Mouse (Mus musculus) hindbrain, embryonic 13.5 days (tissue): ENCODE data around the gene Ccnl1. TPM values are rescaled to one million over a fixed set of nuclear protein-coding genes. Genes with fewer than 3 reads are reported as not detected.

Source experiments
- ATAC-seq: fragments of 200-750 bp; cut with Nextera tagmentation; 2 replicates; pipeline ENCODE4 v1.8.0; 2017; ENCODE audit warnings: moderate TSS enrichment; ENCODE audit not compliant: low FRiP score
- H3K27ac ChIP-seq: fragments of 300-500 bp; sonication (generic); 2 replicates; pipeline ENCODE4 v1.5.1; 2015; ENCODE audit warnings: inconsistent platforms, mild to moderate bottlenecking, moderate library complexity
- H3K27me3 ChIP-seq: fragments of 300-500 bp; sonication (generic); 2 replicates; pipeline ENCODE4 v1.6.1; 2015; ENCODE audit warnings: mild to moderate bottlenecking, inconsistent platforms
- H3K36me3 ChIP-seq: fragments of 300-500 bp; sonication (generic); 2 replicates; pipeline ENCODE4 v1.6.1; 2015; ENCODE audit warnings: mild to moderate bottlenecking, inconsistent platforms
- H3K4me1 ChIP-seq: fragments of 300-500 bp; sonication (generic); replicated peaks from 2 replicates; pipeline ENCODE4 v1.6.1; 2015; ENCODE audit warnings: inconsistent platforms
- H3K4me2 ChIP-seq: fragments of 300-500 bp; sonication (generic); 2 replicates; pipeline ENCODE4 v1.6.1; 2015; ENCODE audit warnings: inconsistent platforms, mild to moderate bottlenecking, moderate library complexity
- H3K4me3 ChIP-seq: fragments of 300-500 bp; sonication (generic); 2 replicates; pipeline ENCODE4 v1.5.1; 2015; ENCODE audit warnings: mild to moderate bottlenecking, inconsistent platforms
- H3K9ac ChIP-seq: fragments of 300-500 bp; sonication (generic); 2 replicates; pipeline ENCODE4 v1.6.1; 2015; ENCODE audit warnings: mild to moderate bottlenecking, inconsistent platforms
- H3K9me3 ChIP-seq: fragments of 300-500 bp; sonication (generic); 2 replicates; pipeline ENCODE4 v1.6.1; 2016; ENCODE audit warnings: inconsistent platforms
- WGBS: fragments of 180-500 bp; shearing (Covaris S2); methylation state at CpG from one replicate; pipeline ENCODE4 v1.1.7; 2015; 5-methylcytosine and 5-hydroxymethylcytosine counted together
- polyA plus RNA-seq: library from polyadenylated mRNA; unstranded; fragments of >200 nt; fragmentation: Nextera tagmentation; extraction: Ambion mirVana; gene quantifications from 2 replicates; pipeline ENCODE4 v1.2.1, GENCODE M21; 2015

Ccnl1 gene
- polyA plus RNA-seq, 1 experiment from 2014 or later = 80.9 TPM

DNA sequence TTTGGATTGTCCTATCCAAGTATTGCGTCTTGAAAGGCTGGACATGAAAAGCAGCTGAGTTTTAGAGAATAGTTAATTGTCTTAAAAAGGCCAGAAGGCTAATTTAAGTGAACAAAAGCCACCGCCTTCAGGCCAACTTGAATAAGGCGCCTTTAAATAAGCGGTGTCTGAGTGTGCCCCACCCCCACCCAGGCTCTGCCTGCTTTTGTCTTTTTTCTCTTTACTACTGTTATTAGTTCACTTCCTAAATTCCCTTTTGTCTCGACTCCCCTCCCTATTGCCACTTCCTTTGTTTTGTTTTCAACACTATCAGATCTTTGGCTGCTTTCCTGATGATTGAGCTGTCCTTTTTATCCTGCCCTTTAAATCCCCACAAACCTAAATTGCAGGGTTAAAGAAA lies 17.3 kb upstream of the Ccnl1 start:
- peak; percentile 29; the same call in 1 of the 2 replicates for ATAC-seq
- peak overlapping the region; percentile 57 for H3K4me3 ChIP-seq
- H3K4me2 ChIP-seq = peak overlapping the region; percentile 60
- H3K36me3 ChIP-seq = no peaks in the 10 kb centered on the region
- no peaks in the 10 kb centered on the region for H3K9me3 ChIP-seq
- H3K27me3 ChIP-seq = no peaks in the 10 kb centered on the region
- peaks cover 15% of the 10 kb centered on the region for H3K4me1 ChIP-seq
- peak overlapping the region; percentile 97 for H3K27ac ChIP-seq
- under 1% methylated on average over 5 of the region's 5 CpGs for WGBS
- H3K9ac ChIP-seq = peak overlapping the region; percentile 68; the same call in 1 of the 2 replicates

DNA sequence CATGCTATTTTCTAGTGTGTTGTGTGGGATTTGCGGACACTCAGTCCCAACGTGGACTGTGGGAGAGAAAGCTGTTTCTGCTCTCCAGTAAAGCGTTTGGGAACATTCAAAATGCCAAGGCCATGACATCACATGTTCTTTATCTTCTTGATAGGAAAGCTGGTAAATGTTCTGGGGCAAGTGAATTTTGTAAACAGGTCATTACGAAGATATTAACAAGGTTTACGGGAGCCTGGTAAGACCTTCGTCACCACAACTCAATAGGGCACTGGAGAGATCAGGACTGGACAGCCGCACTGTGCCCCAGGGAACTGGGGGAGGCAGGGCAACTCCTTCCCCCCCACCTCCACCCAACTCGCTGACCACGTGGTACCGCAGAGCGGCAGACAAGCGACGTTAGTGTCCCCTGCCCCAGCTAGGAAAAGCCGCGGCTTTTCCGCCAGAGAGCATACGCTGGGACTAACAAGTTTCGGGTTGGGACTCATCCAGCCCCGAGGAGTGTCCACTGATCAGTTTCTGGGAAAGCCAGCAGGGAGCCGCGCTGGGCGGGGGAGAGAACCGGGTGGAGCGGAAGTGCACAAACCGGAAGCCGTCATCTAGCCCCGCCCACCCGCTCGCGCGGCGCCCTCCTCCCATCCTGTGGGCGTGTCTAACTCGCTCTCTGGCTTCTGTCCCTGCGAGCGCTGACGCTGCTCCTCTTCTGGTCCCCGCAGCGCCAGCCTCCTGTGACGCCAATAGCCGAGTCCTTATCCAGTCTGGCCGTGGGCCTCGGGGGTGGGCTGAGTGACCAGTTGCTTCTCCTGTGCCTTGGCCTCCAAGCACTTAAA lies 16.4 kb upstream of the Ccnl1 start:
- peak; percentile 97 for ATAC-seq
- Histone ChIP-seq H3K36me3 (no peaks in the 10 kb centered on the region), H3K4me2 (peak overlapping the region; percentile 60), H3K27me3 (no peaks in the 10 kb centered on the region), H3K4me1 (peaks cover 15% of the 10 kb centered on the region), H3K9ac (peak overlapping the region; percentile 76), H3K4me3 (peak overlapping the region; percentile 57), H3K9me3 (no peaks in the 10 kb centered on the region), H3K27ac (peak overlapping the region; percentile 97)
- under 1% methylated on average over 42 of the region's 43 CpGs for WGBS

DNA sequence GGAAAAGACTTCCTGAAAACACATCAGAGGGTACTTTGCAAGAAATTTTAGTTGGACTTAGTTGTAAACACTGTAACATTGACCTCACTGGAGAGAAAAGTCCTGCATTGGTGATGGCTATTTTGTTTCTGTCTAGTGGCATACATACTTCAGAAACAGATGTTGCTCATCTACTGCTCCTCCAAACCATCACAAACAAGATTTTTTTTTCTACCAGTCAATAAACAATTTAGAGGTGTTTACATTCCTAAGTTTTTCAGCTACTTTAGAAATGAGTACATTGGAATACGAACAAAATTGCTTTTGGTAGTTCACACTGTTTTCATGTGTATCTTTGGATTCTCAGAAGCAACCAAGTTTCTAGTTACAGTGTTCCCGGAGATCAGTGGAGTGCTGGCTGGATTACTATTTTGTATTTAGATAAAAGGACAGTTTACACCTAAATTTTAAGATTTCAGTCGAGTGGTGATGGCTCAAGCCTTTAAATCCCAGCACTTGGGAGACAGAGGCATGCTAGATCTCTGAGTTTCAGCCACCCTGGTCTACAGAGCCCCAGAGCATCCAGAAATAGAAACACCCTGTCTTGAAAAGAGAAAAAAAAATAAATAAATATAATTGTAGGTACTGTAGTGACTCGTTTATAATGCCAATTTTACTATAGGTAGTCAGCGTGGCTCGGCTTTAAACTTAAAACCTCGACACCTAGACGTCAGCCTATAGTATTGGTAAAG lies 15.6 kb upstream of the Ccnl1 start:
- H3K27ac ChIP-seq = peak overlapping the region; percentile 97
- H3K4me3 ChIP-seq = peak overlapping the region; percentile 57
- no peaks in the 10 kb centered on the region for H3K9me3 ChIP-seq
- H3K4me2 ChIP-seq = peak overlapping the region; percentile 60
- no peak for ATAC-seq
- peaks cover 15% of the 10 kb centered on the region for H3K4me1 ChIP-seq
- WGBS = 52% methylated on average over 8 of the region's 8 CpGs
- H3K36me3 ChIP-seq = no peaks in the 10 kb centered on the region
- no peaks in the 10 kb centered on the region for H3K27me3 ChIP-seq
- H3K9ac ChIP-seq = peak overlapping the region; percentile 76

GRCm38 (mm10) chr3:65969196-65969595 lies 11.1 kb upstream of the Ccnl1 start:
- 95% methylated on average over 3 of the region's 3 CpGs for WGBS
- no peak for ATAC-seq
- no peak overlapping the region for H3K4me2 ChIP-seq

DNA sequence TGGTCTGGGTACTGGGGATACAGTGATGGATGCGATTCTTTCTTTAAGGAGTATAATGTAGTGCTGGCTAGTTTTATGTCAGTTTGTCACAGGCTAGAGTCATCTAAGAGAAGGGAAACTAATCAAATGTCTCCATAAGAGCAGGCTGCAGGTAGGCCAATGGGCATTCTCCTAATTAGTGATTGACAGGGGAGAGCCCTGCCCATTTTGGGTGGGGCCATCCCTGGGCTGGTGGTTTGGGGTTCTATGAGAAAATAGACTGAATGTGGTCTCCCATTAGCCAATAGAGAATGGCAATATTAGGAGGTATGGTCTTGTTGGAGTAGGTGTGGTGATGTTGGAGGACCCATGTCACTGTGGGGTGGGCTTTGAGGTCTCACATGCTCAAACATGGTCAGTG lies 8.3 kb upstream of the Ccnl1 start:
- H3K4me3 ChIP-seq = no peak overlapping the region
- no peaks in the 10 kb centered on the region for H3K9me3 ChIP-seq
- no peak overlapping the region for H3K9ac ChIP-seq
- H3K4me2 ChIP-seq = no peak overlapping the region
- H3K4me1 ChIP-seq = no peaks in the 10 kb centered on the region
- no peaks in the 10 kb centered on the region for H3K36me3 ChIP-seq
- H3K27me3 ChIP-seq = no peaks in the 10 kb centered on the region
- 98% methylated on average over 1 of the region's 1 CpGs for WGBS
- H3K27ac ChIP-seq = no peak overlapping the region
- no peak for ATAC-seq

More at GRCm38 (mm10) chr3:65969196-65969595, 11.1 kb upstream of the Ccnl1 start:
- Histone ChIP-seq H3K4me3 (no peak overlapping the region), H3K36me3 (no peaks in the 10 kb centered on the region), H3K9ac (no peak overlapping the region), H3K27ac (no peak overlapping the region), H3K9me3 (no peaks in the 10 kb centered on the region), H3K4me1 (peaks cover 5% of the 10 kb centered on the region), H3K27me3 (no peaks in the 10 kb centered on the region)

DNA sequence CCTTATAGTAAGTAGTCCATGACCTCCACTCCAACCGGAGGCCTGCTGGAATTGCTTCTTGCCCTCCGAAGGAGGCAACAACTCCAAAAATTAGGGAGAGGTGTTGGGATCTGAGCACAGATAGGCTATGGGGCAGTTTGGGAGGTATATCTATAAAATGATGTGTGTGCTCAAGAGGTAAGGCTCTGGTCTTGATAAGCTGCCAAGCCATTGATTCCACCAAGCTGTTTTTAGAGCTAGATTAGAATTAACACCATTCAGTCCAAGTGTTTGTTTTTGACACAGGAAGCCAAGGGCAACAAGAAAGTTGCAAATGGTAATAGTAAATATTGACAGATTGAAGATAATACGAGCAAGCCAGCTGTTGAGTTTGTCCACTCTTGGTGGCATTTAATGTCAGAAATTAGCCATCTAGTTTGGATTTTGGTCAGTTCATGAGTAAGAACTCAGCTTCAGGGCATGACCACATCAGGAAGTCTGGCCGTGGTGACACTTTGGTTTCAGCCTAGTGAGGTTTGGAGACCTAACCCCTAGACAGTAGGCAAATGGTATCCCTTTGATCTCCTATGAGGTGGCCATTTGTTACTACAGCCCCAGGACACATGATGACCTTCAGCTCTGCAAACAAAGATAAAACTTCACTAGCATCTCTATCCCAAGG lies 4.4 kb upstream of the Ccnl1 start:
- Histone ChIP-seq H3K4me3 (no peak overlapping the region), H3K9me3 (no peaks in the 10 kb centered on the region), H3K27me3 (no peaks in the 10 kb centered on the region), H3K4me1 (peaks cover 8% of the 10 kb centered on the region), H3K9ac (no peak overlapping the region), H3K27ac (no peak overlapping the region), H3K36me3 (no peaks in the 10 kb centered on the region), H3K4me2 (no peak overlapping the region)
- 85% methylated on average over 4 of the region's 4 CpGs for WGBS
- ATAC-seq = no peak

- Histone ChIP-seq H3K36me3 (peaks cover 10% of the 10 kb centered on the region), H3K4me2 (no peak overlapping the region), H3K4me3 (no peak overlapping the region), H3K9ac (no peak overlapping the region), H3K4me1 (peaks cover 22% of the 10 kb centered on the region), H3K9me3 (no peaks in the 10 kb centered on the region), H3K27me3 (no peaks in the 10 kb centered on the region), H3K27ac (no peak overlapping the region)
- WGBS = 95% methylated on average over 5 of the region's 5 CpGs
- no peak for ATAC-seq
Observed at GRCm38 (mm10) chr3:65960291-65960945, 2.4 kb upstream of the Ccnl1 start.

- Histone ChIP-seq H3K4me1 (peaks cover 25% of the 10 kb centered on the region), H3K36me3 (peaks cover 12% of the 10 kb centered on the region), H3K27ac (no peak overlapping the region), H3K27me3 (no peaks in the 10 kb centered on the region), H3K9ac (peak overlapping the region; percentile 100), H3K4me3 (peak overlapping the region; percentile 99; the same call in 1 of the 2 replicates), H3K4me2 (peak overlapping the region; percentile 75), H3K9me3 (no peaks in the 10 kb centered on the region)
- 88% methylated on average over 3 of the region's 3 CpGs for WGBS
- no peak for ATAC-seq
Observed at GRCm38 (mm10) chr3:65959416-65960001, 1.5 kb upstream of the Ccnl1 start.

DNA sequence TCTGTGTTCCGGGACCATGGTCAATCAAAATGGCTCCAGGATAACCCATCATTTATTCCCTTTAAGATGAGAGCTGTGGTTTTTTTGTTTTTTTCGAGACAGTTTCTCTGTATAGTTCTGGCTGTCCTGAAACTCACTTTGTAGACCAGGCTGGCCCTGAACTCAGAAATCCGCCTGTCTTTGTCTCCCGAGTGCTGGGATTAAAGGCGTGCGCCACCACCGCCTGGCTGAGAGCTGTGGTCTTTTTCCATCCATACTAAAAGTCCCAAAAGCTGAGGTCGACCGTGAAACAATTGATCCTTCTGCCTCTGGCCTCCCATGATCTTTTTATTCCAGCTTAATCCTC lies 764 bp upstream of the Ccnl1 start:
- peaks cover 30% of the 10 kb centered on the region for H3K4me1 ChIP-seq
- peak overlapping the region; percentile 75 for H3K4me2 ChIP-seq
- no peaks in the 10 kb centered on the region for H3K9me3 ChIP-seq
- no peaks in the 10 kb centered on the region for H3K27me3 ChIP-seq
- H3K27ac ChIP-seq = peak overlapping the region; percentile 100
- H3K4me3 ChIP-seq = peak overlapping the region; percentile 99
- 4% methylated on average over 9 of the region's 9 CpGs for WGBS
- H3K9ac ChIP-seq = peak overlapping the region; percentile 100
- no peak for ATAC-seq
- H3K36me3 ChIP-seq = peaks cover 17% of the 10 kb centered on the region

GRCm38 (mm10) chr3:65957271-65958101 lies 563 bp downstream of the Ccnl1 start:
- peaks cover 41% of the 10 kb centered on the region for H3K4me1 ChIP-seq
- WGBS = under 1% methylated on average over 67 of the region's 94 CpGs
- H3K27me3 ChIP-seq = no peaks in the 10 kb centered on the region
- H3K4me3 ChIP-seq = peak overlapping the region; percentile 99
- H3K9me3 ChIP-seq = no peaks in the 10 kb centered on the region
- peak overlapping the region; percentile 100 for H3K9ac ChIP-seq
- H3K27ac ChIP-seq = peak overlapping the region; percentile 100
- peak; percentile 86 for ATAC-seq
- H3K4me2 ChIP-seq = peak overlapping the region; percentile 75
- peaks cover 21% of the 10 kb centered on the region for H3K36me3 ChIP-seq
